In the genomic region with DNA sequence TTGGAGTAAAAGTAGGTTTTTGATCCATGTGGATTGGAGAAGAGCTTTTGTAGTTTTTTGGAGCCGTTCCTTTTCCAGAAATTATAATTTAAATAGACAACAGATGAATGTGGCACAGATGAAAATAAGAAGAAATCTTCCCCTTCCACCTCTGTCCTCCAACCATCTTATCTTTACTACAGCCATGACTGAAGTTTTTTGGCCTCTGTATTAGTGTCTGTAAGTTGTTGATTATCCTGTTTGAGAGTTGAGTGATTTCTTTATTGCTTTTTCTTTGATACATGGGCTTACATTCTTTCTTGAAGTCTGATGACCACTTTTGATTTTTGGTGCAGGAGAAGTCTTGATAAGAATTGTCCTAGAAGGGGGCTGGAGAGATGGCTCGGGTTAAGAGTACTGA, we compare ENCODE assay signal across 9 mouse cellular contexts. TPM values are rescaled to one million over a fixed set of nuclear protein-coding genes. Genes with fewer than 3 reads are reported as not detected.
A peak's percentile ranks its signal among the peaks of the same experiment; 100 is the strongest.
DNase-seq lines count a peak whose midpoint lies in the region; ATAC-seq lines count a peak whose summit lies in the region.
"Had no signal": no experiment of that assay in that cellular context is flagged by ENCODE, and none has a peak within 500 bp of the region (broad histone marks: within the 10 kb centered on the region; RNA-seq: fewer than 3 reads in every experiment).

No protein-coding gene starts in this region.

- 61% methylated on average over 2 of the region's 2 CpGs for WGBS in kidney, embryonic 14.5 days
- WGBS in embryonic facial prominence, embryonic 10.5 days, result 88% methylated on average over 2 of the region's 2 CpGs
- 77% methylated on average over 2 of the region's 2 CpGs for WGBS in hindbrain, embryonic 16.5 days
- WGBS in midbrain, embryonic 13.5 days, result 64% methylated on average over 2 of the region's 2 CpGs

- peak overlapping the region; percentile 91 for H3K4me3 ChIP-seq in kidney, embryonic 14.5 days (ENCODE audit: low read length)
- H3K4me3 ChIP-seq in embryonic facial prominence, embryonic 10.5 days, result peak overlapping the region; percentile 87
- H3K4me3 ChIP-seq in hindbrain, embryonic 16.5 days (ENCODE audit: low read length), result peak overlapping the region; percentile 91
- H3K4me3 ChIP-seq in midbrain, embryonic 13.5 days (replicated peaks), result peak overlapping the region; percentile 77

- H3K9me3 ChIP-seq in kidney, embryonic 14.5 days (ENCODE audit: control insufficient read depth, low read length), result no peaks in the 10 kb centered on the region
- H3K9me3 ChIP-seq in embryonic facial prominence, embryonic 10.5 days, result no peaks in the 10 kb centered on the region
- no peaks in the 10 kb centered on the region for H3K9me3 ChIP-seq in hindbrain, embryonic 16.5 days (ENCODE audit: control insufficient read depth, low read length)
- H3K9me3 ChIP-seq in midbrain, embryonic 13.5 days, result no peaks in the 10 kb centered on the region

- no peak overlapping the region for H3K27ac ChIP-seq in kidney, embryonic 14.5 days (ENCODE audit: low read depth, low read length)
- H3K27ac ChIP-seq in embryonic facial prominence, embryonic 10.5 days (replicated peaks), result 0 out of 2 replicates have a peak overlapping the region, but pooled peaks have one; percentile 99
- no peak overlapping the region for H3K27ac ChIP-seq in hindbrain, embryonic 16.5 days (ENCODE audit: low read depth, low read length)
- no peak overlapping the region for H3K27ac ChIP-seq in midbrain, embryonic 13.5 days

- no peaks in the 10 kb centered on the region for H3K27me3 ChIP-seq in kidney, embryonic 14.5 days (ENCODE audit: control insufficient read depth, insufficient read depth, low read length)
- H3K27me3 ChIP-seq in embryonic facial prominence, embryonic 10.5 days (replicated peaks; ENCODE audit: low read depth, poor library complexity, severe bottlenecking), result no peaks in the 10 kb centered on the region
- no peaks in the 10 kb centered on the region for H3K27me3 ChIP-seq in hindbrain, embryonic 16.5 days (replicated peaks; ENCODE audit: control insufficient read depth, insufficient read depth, low read length)
- no peaks in the 10 kb centered on the region for H3K27me3 ChIP-seq in midbrain, embryonic 13.5 days

- peaks cover 11% of the 10 kb centered on the region; the same call in 1 of the 2 replicates for H3K4me1 ChIP-seq in kidney, embryonic 14.5 days (ENCODE audit: control insufficient read depth, insufficient read depth, low read length)
- H3K4me1 ChIP-seq in embryonic facial prominence, embryonic 10.5 days, result peaks cover 20% of the 10 kb centered on the region
- peaks cover 16% of the 10 kb centered on the region for H3K4me1 ChIP-seq in hindbrain, embryonic 16.5 days (ENCODE audit: control insufficient read depth, insufficient read depth, low read depth, low read length)
- H3K4me1 ChIP-seq in midbrain, embryonic 13.5 days (replicated peaks), result peaks cover 36% of the 10 kb centered on the region

- peak overlapping the region; percentile 89; the same call in 1 of the 2 replicates for H3K9ac ChIP-seq in kidney, embryonic 14.5 days (ENCODE audit: low read depth, low read length)
- H3K9ac ChIP-seq in hindbrain, embryonic 16.5 days (ENCODE audit: low read depth, low read length), result peak overlapping the region; percentile 95; the same call in 1 of the 2 replicates
- H3K9ac ChIP-seq in midbrain, embryonic 13.5 days (replicated peaks), result peak overlapping the region; percentile 88

- DNase-seq in kidney, postnatal 14 days, result no peak
- DNase-seq in embryonic facial prominence, embryonic 10.5 days (ENCODE audit: low spot score), result no peak
- DNase-seq in spleen, adult 18-20 months, result no peak
- DNase-seq in gastrocnemius, adult 8-10 months (ENCODE audit: low spot score in 2 of 2), result no peak
- DNase-seq in B cell, adult 2 months, result no peak
- DNase-seq: cerebellum, adult 11-12 months had no signal

- ATAC-seq in kidney, embryonic 14.5 days (ENCODE audit: low FRiP score, low TSS enrichment), result no peak
- ATAC-seq in hindbrain, embryonic 16.5 days, result no peak
- no peak for ATAC-seq in midbrain, embryonic 13.5 days

- no peaks in the 10 kb centered on the region for H3K36me3 ChIP-seq in kidney, embryonic 14.5 days (ENCODE audit: control insufficient read depth, insufficient read depth, low read length)
- peaks cover 32% of the 10 kb centered on the region for H3K36me3 ChIP-seq in embryonic facial prominence, embryonic 10.5 days (replicated peaks)
- H3K36me3 ChIP-seq in hindbrain, embryonic 16.5 days (ENCODE audit: control insufficient read depth, insufficient read depth, low read length), result no peaks in the 10 kb centered on the region
- no peaks in the 10 kb centered on the region for H3K36me3 ChIP-seq in midbrain, embryonic 13.5 days

- peak overlapping the region; percentile 73 for H3K4me2 ChIP-seq in kidney, embryonic 14.5 days (replicated peaks; ENCODE audit: low read depth, low read length)
- H3K4me2 ChIP-seq in hindbrain, embryonic 16.5 days (ENCODE audit: low read length), result peak overlapping the region; percentile 92
- peak overlapping the region; percentile 89 for H3K4me2 ChIP-seq in midbrain, embryonic 13.5 days (replicated peaks)

RNA-seq across cellular contexts. Expression of a gene that starts 1.7 kb away (rescaled TPM):
- polyA plus RNA-seq in kidney, embryonic 14.5 days (2014; fragmentation: Nextera tagmentation; extraction: Ambion mirVana), result 24.5 and 25.4 TPM in 2 replicates
- 13.6 and 15.7 TPM in 2 replicates for polyA plus RNA-seq in embryonic facial prominence, embryonic 10.5 days (2016; fragmentation: Nextera tagmentation; extraction: Ambion mirVana)
- 9.3 and 12.1 TPM in 2 replicates for polyA plus RNA-seq in hindbrain, embryonic 16.5 days (2015; fragmentation: Nextera tagmentation; extraction: Ambion mirVana)
- polyA plus RNA-seq in midbrain, embryonic 13.5 days (2015; fragmentation: Nextera tagmentation; extraction: Ambion mirVana), result 15.1 and 16.0 TPM in 2 replicates
- total RNA-seq in gastrocnemius, adult 8-10 months (2022), result 10 to 100 TPM; 55.0 to 69.8 (median 62.6) TPM

RNA-seq across cellular contexts. Expression of a gene that starts 29.7 kb away (rescaled TPM):
- 2.9 and 4.5 TPM in 2 replicates for polyA plus RNA-seq in kidney, embryonic 14.5 days (2014; fragmentation: Nextera tagmentation; extraction: Ambion mirVana)
- 4.3 and 5.3 TPM in 2 replicates for polyA plus RNA-seq in embryonic facial prominence, embryonic 10.5 days (2016; fragmentation: Nextera tagmentation; extraction: Ambion mirVana)
- polyA plus RNA-seq in hindbrain, embryonic 16.5 days (2015; fragmentation: Nextera tagmentation; extraction: Ambion mirVana), result 8.1 and 10.2 TPM in 2 replicates
- polyA plus RNA-seq in midbrain, embryonic 13.5 days (2015; fragmentation: Nextera tagmentation; extraction: Ambion mirVana), result 5.9 and 6.6 TPM in 2 replicates
- total RNA-seq in gastrocnemius, adult 8-10 months (2022), result 100 to 1,000 TPM in 1 of 4 experiments, 10 to 100 TPM in 3; 76.0 to 106 (median 85.8) TPM

RNA-seq across cellular contexts. Expression of a gene that starts 40.7 kb away (rescaled TPM):
- polyA plus RNA-seq in kidney, embryonic 14.5 days (2014; fragmentation: Nextera tagmentation; extraction: Ambion mirVana), result 16.9 and 21.5 TPM in 2 replicates
- 26.1 and 26.8 TPM in 2 replicates for polyA plus RNA-seq in embryonic facial prominence, embryonic 10.5 days (2016; fragmentation: Nextera tagmentation; extraction: Ambion mirVana)
- 19.6 and 25.3 TPM in 2 replicates for polyA plus RNA-seq in hindbrain, embryonic 16.5 days (2015; fragmentation: Nextera tagmentation; extraction: Ambion mirVana)
- polyA plus RNA-seq in midbrain, embryonic 13.5 days (2015; fragmentation: Nextera tagmentation; extraction: Ambion mirVana), result 16.9 and 21.4 TPM in 2 replicates
- total RNA-seq in gastrocnemius, adult 8-10 months (2022), result 10 to 100 TPM; 15.3 to 21.7 (median 16.5) TPM

RNA-seq across cellular contexts. Expression of a gene that starts 46.7 kb away (rescaled TPM):
- polyA plus RNA-seq in kidney, embryonic 14.5 days (2014; fragmentation: Nextera tagmentation; extraction: Ambion mirVana), result 102 and 105 TPM in 2 replicates
- polyA plus RNA-seq in embryonic facial prominence, embryonic 10.5 days (2016; fragmentation: Nextera tagmentation; extraction: Ambion mirVana), result 60.9 and 64.2 TPM in 2 replicates
- 40.3 and 54.2 TPM in 2 replicates for polyA plus RNA-seq in hindbrain, embryonic 16.5 days (2015; fragmentation: Nextera tagmentation; extraction: Ambion mirVana)
- polyA plus RNA-seq in midbrain, embryonic 13.5 days (2015; fragmentation: Nextera tagmentation; extraction: Ambion mirVana), result 57.0 and 60.9 TPM in 2 replicates
- 10 to 100 TPM; 37.8 to 46.4 (median 43.6) TPM for total RNA-seq in gastrocnemius, adult 8-10 months (2022)

RNA-seq across cellular contexts. Expression of a gene that starts 51.3 kb away (rescaled TPM):
- polyA plus RNA-seq in kidney, embryonic 14.5 days (2014; fragmentation: Nextera tagmentation; extraction: Ambion mirVana), result 5.7 and 6.6 TPM in 2 replicates
- 4.2 and 6.1 TPM in 2 replicates for polyA plus RNA-seq in embryonic facial prominence, embryonic 10.5 days (2016; fragmentation: Nextera tagmentation; extraction: Ambion mirVana)
- polyA plus RNA-seq in hindbrain, embryonic 16.5 days (2015; fragmentation: Nextera tagmentation; extraction: Ambion mirVana), result 2.0 and 2.2 TPM in 2 replicates
- polyA plus RNA-seq in midbrain, embryonic 13.5 days (2015; fragmentation: Nextera tagmentation; extraction: Ambion mirVana), result 3.3 and 3.4 TPM in 2 replicates
- total RNA-seq in gastrocnemius, adult 8-10 months (2022), result not detected
